Mouse (Mus musculus): ENCODE measurements around the gene Fam227a.

Fam227a gene

GRCm38 (mm10) chr15:79619770-79620414 lies 38.9 kb downstream of the Fam227a start:
- no peak for ATAC-seq (ENCODE audit: insufficient number of reproducible peaks, low FRiP score, low TSS enrichment)

- ATAC-seq (ENCODE audit: insufficient number of reproducible peaks, low FRiP score, low TSS enrichment), result no peak
These were observed 40.3 kb downstream of the Fam227a start for GRCm38 (mm10) chr15:79618456-79618855.

GRCm38 (mm10) chr15:79617135-79617534 lies 41.6 kb downstream of the Fam227a start:
- no peak for ATAC-seq (ENCODE audit: insufficient number of reproducible peaks, low FRiP score, low TSS enrichment)

GRCm38 (mm10) chr15:79616729-79617128 lies 42.0 kb downstream of the Fam227a start:
- no peak for ATAC-seq (ENCODE audit: insufficient number of reproducible peaks, low FRiP score, low TSS enrichment)

- no peak for ATAC-seq (ENCODE audit: insufficient number of reproducible peaks, low FRiP score, low TSS enrichment)
These were observed 43.3 kb downstream of the Fam227a start for GRCm38 (mm10) chr15:79615501-79615900.

GRCm38 (mm10) chr15:79609226-79609625 lies 49.5 kb downstream of the Fam227a start:
- ATAC-seq (ENCODE audit: insufficient number of reproducible peaks, low FRiP score, low TSS enrichment), result no peak

- no peak for ATAC-seq (ENCODE audit: insufficient number of reproducible peaks, low FRiP score, low TSS enrichment)
These were observed 50.5 kb downstream of the Fam227a start for GRCm38 (mm10) chr15:79608214-79608613.

GRCm38 (mm10) chr15:79607757-79608156 lies 51.0 kb downstream of the Fam227a start:
- no peak for ATAC-seq (ENCODE audit: insufficient number of reproducible peaks, low FRiP score, low TSS enrichment)

- no peak for ATAC-seq (ENCODE audit: insufficient number of reproducible peaks, low FRiP score, low TSS enrichment)
These were observed 52.6 kb downstream of the Fam227a start for GRCm38 (mm10) chr15:79606161-79606560.

- no peak for ATAC-seq (ENCODE audit: insufficient number of reproducible peaks, low FRiP score, low TSS enrichment)
These were observed 53.6 kb downstream of the Fam227a start, which contains the start of gene Dmc1 for GRCm38 (mm10) chr15:79604990-79605665. Dmc1 (minus strand) TSS chr15:79605109.

- no peak for ATAC-seq (ENCODE audit: insufficient number of reproducible peaks, low FRiP score, low TSS enrichment)
These were observed 58.6 kb downstream of the Fam227a start for GRCm38 (mm10) chr15:79600176-79600575.

GRCm38 (mm10) chr15:79598715-79599114 lies 60.0 kb downstream of the Fam227a start:
- no peak for ATAC-seq (ENCODE audit: insufficient number of reproducible peaks, low FRiP score, low TSS enrichment)

GRCm38 (mm10) chr15:79581581-79581980 lies 77.2 kb downstream of the Fam227a start:
- ATAC-seq (ENCODE audit: insufficient number of reproducible peaks, low FRiP score, low TSS enrichment), result no peak

GRCm38 (mm10) chr15:79577671-79578426 lies 80.9 kb downstream of the Fam227a start:
- ATAC-seq (ENCODE audit: insufficient number of reproducible peaks, low FRiP score, low TSS enrichment), result no peak

GRCm38 (mm10) chr15:79576947-79577346 lies 81.8 kb downstream of the Fam227a start:
- no peak for ATAC-seq (ENCODE audit: insufficient number of reproducible peaks, low FRiP score, low TSS enrichment)

- ATAC-seq (ENCODE audit: insufficient number of reproducible peaks, low FRiP score, low TSS enrichment), result no peak
These were observed 83.1 kb downstream of the Fam227a start for GRCm38 (mm10) chr15:79575543-79576222.

GRCm38 (mm10) chr15:79562417-79562816 lies 96.3 kb downstream of the Fam227a start:
- no peak for ATAC-seq (ENCODE audit: insufficient number of reproducible peaks, low FRiP score, low TSS enrichment)

GRCm38 (mm10) chr15:79559649-79560048 lies 99.1 kb downstream of the Fam227a start:
- no peak for ATAC-seq (ENCODE audit: insufficient number of reproducible peaks, low FRiP score, low TSS enrichment)

Measured in cerebellum, adult (tissue).